Mouse (Mus musculus): ENCODE results near the gene Prrt2. TPM values are rescaled to one million over a fixed set of nuclear protein-coding genes. Genes with fewer than 3 reads are reported as not detected.

Prrt2 gene
- polyA plus RNA-seq (2012; rRNA removed) = 122 and 134 TPM in 2 replicates

GRCm38 (mm10) chr7:127020901-127021562 is at the start of gene Prrt2, which contains the start of gene Gm42742:
Prrt2 (minus strand) TSS chr7:127021211.
Gm42742 (minus strand) TSS chr7:127021097.

GRCm38 (mm10) chr7:127041851-127042672 is 21.1 kb upstream of the Prrt2 start, which contains the start of gene Kif22:
Kif22 (minus strand) TSS chr7:127042471.

GRCm38 (mm10) chr7:127026984-127027726 is 6.1 kb upstream of the Prrt2 start, which contains the start of gene Maz:
Maz (minus strand) TSS chr7:127027037.

DNA sequence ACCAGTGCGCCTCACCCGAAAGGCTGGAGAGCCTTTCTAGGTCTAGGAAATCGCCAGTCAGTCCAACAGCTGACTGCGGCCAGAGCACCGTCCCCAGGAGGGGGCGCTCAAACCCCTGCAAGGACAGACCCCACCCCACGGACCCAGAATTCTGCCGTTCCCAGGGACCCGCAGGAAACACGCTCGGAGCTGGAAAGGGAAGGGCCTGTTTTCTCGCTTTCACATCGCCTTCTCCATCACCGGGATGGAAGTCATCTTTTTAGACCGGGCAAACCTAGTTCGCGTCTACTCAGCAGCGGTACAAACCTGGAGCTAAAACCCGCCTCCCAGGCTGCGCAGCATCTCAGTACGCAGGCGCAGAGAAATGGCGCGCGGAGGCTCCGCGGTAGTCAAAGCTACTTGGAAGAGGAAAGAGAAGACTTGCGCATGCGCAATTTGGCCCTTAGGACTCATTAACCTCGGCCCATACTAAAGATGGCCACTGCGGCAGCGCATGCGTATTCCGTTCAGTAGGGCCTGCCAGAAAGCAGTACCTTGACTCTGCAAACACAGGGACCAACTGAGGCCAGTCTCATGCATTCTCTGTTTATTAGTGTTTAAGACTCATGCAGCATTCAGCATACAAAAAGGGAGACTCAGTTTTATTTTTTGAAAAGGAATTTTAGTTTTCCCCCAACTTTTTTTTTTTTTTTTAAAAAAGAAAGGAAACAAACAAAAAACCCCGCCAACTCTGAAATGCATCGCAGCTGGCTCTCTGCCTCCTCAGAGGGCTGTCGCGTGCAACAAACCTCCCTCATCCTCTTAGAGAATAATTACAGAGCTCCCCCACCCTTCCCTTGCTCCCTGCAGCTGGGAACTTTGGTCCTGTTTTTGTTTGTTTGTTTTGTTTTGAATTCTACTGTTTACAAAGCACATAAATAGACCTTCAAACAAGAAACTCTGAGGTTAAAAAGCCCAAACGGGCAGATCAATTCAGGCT is 3.8 kb downstream of the Prrt2 start, which contains the start of gene Pagr1a:
TSS of gene Pagr1a (minus strand) at position 382 of the 979 bp plus-strand sequence.

GRCm38 (mm10) chr7:127016481-127016485 is 4.7 kb downstream of the Prrt2 start, which contains the start of gene Pagr1b:
Pagr1b (minus strand) TSS chr7:127016484.

GRCm38 (mm10) chr7:127014320-127014719 is 6.7 kb downstream of the Prrt2 start, which contains the start of gene Mvp:
Mvp (minus strand) TSS chr7:127014621.

DNA sequence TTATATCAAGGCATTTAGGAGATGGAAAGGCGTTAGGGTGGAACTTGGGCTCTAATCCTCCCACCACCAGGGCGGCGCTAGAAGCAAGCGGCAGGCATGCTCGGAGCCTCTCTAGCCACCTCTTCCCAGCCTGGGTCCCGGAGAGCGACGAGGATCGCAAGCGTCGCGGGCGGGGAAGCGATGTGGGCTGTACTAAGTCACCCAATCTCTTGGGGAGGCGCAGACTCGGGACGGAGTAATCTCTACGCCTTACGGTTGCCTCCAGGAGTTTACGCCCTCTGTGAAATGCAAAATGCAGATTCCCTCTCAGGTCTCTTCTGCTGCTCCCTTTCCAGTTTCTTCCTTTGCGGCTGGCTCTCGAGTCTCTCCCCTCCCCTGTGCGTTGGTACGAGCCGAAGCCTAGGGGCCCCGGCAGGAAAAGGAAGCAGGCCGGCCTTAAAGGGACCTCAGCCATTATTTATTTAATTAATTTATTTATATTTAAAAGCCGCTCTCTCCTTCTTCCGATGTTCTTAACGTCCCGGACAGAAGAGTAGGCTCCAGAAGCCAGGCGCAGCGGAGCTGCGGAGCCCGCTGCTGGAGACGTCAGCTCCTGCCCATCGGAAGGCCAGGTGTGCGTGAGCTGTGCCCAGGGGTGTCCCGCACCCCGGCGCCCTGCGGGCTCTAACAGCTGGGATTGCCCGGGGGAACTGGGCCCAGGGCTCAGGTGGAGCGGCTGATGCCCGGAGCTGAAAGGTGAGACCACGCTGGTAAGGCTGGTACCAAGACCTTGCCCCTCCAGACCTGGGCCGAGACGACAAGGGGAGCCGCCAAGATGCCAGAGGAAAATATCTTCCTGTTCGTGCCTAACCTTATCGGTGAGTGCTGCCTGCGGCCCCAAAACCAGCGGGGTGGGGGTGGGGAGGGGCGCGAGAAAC is 44.8 kb downstream of the Prrt2 start, which contains the start of gene Cdiptos:
TSS of gene Cdiptos (minus strand) at position 149 of the 917 bp plus-strand sequence.

GRCm38 (mm10) chr7:126975893-126975949 is 45.3 kb downstream of the Prrt2 start, which contains the start of gene Cdipt:
Cdipt (plus strand) TSS chr7:126975914.

Other genes with a start within 250 kb of the Prrt2 start
- 211 and 214 TPM in 2 replicates for gene Ypel3, start 244.3 kb downstream of the Prrt2 start, polyA plus RNA-seq (2012; rRNA removed)
- gene Tbx6, start 239.7 kb downstream of the Prrt2 start, polyA plus RNA-seq (2012; rRNA removed) = 1.3 TPM in 2 replicates
- 155 and 157 TPM in 2 replicates for gene Ppp4c, start 228.7 kb downstream of the Prrt2 start, polyA plus RNA-seq (2012; rRNA removed)
- 147 and 196 TPM in 2 replicates for gene Fam57b, start 223.5 kb downstream of the Prrt2 start, polyA plus RNA-seq (2012; rRNA removed)
- not detected in 2 replicates for gene 4930451I11Rik, start 189.6 kb downstream of the Prrt2 start, polyA plus RNA-seq (2012; rRNA removed)
- gene Doc2a, start 173.8 kb downstream of the Prrt2 start, polyA plus RNA-seq (2012; rRNA removed) = 41.2 and 42.6 TPM in 2 replicates
- 61.5 and 63.2 TPM in 2 replicates for gene Hirip3, start 159.2 kb downstream of the Prrt2 start, polyA plus RNA-seq (2012; rRNA removed)
- 79.7 and 83.9 TPM in 2 replicates for gene Ino80e, start 158.8 kb downstream of the Prrt2 start, polyA plus RNA-seq (2012; rRNA removed)
- gene Taok2, start 136.5 kb downstream of the Prrt2 start, polyA plus RNA-seq (2012; rRNA removed) = 99.8 and 102 TPM in 2 replicates
- gene Tmem219, start 98.3 kb downstream of the Prrt2 start, polyA plus RNA-seq (2012; rRNA removed) = 31.6 and 32.1 TPM in 2 replicates
- gene Kctd13, start 92.3 kb downstream of the Prrt2 start, polyA plus RNA-seq (2012; rRNA removed) = 109 and 134 TPM in 2 replicates
- 29.9 TPM in 2 replicates for gene Asphd1, start 71.6 kb downstream of the Prrt2 start, polyA plus RNA-seq (2012; rRNA removed)
- gene Sez6l2, start 70.6 kb downstream of the Prrt2 start, polyA plus RNA-seq (2012; rRNA removed) = 94.9 and 108 TPM in 2 replicates
- 150 and 151 TPM in 2 replicates for gene Cdipt, start 45.3 kb downstream of the Prrt2 start, polyA plus RNA-seq (2012; rRNA removed)
- gene Cdiptos, start 45.1 kb downstream of the Prrt2 start, polyA plus RNA-seq (2012; rRNA removed) = 0.73 and 1.1 TPM in 2 replicates
- gene Mvp, start 6.6 kb downstream of the Prrt2 start, polyA plus RNA-seq (2012; rRNA removed) = 4.1 and 4.6 TPM in 2 replicates
- gene Pagr1b, start 4.7 kb downstream of the Prrt2 start, polyA plus RNA-seq (2012; rRNA removed) = 0.98 and 1.4 TPM in 2 replicates
- 9.1 and 18.9 TPM in 2 replicates for gene Pagr1a, start 3.9 kb downstream of the Prrt2 start, polyA plus RNA-seq (2012; rRNA removed)
- 90.1 and 95.0 TPM in 2 replicates for gene Gm42742, start 114 bp downstream of the Prrt2 start, polyA plus RNA-seq (2012; rRNA removed)
- 223 and 252 TPM in 2 replicates for gene Maz, start 5.8 kb upstream of the Prrt2 start, polyA plus RNA-seq (2012; rRNA removed)
- 12.1 and 14.6 TPM in 2 replicates for gene Kif22, start 21.3 kb upstream of the Prrt2 start, polyA plus RNA-seq (2012; rRNA removed)
- 0.20 TPM in 1 of 2 replicates, not detected in the other for gene Zg16, start 66.1 kb upstream of the Prrt2 start, polyA plus RNA-seq (2012; rRNA removed)
- 1.6 and 1.7 TPM in 2 replicates for gene AI467606, start 70.1 kb upstream of the Prrt2 start, polyA plus RNA-seq (2012; rRNA removed)
- gene Qprt, start 101.0 kb upstream of the Prrt2 start, polyA plus RNA-seq (2012; rRNA removed) = 0.63 and 1.0 TPM in 2 replicates
- gene Spn, start 116.6 kb upstream of the Prrt2 start, polyA plus RNA-seq (2012; rRNA removed) = 0.06 and 0.08 TPM in 2 replicates
- 112 and 116 TPM in 2 replicates for gene Cd2bp2, start 174.8 kb upstream of the Prrt2 start, polyA plus RNA-seq (2012; rRNA removed)
- 57.6 and 57.8 TPM in 2 replicates for gene Tbc1d10b, start 187.3 kb upstream of the Prrt2 start, polyA plus RNA-seq (2012; rRNA removed)
- 1.7 and 214 TPM in 2 replicates for gene Mylpf, start 187.7 kb upstream of the Prrt2 start, polyA plus RNA-seq (2012; rRNA removed)
- gene Zfp553, start 211.8 kb upstream of the Prrt2 start, polyA plus RNA-seq (2012; rRNA removed) = 26.0 and 27.8 TPM in 2 replicates
- 14.8 and 15.4 TPM in 2 replicates for gene Sept1, start 211.9 kb upstream of the Prrt2 start, polyA plus RNA-seq (2012; rRNA removed)
- 96.1 and 100 TPM in 2 replicates for gene Zfp771, start 223.1 kb upstream of the Prrt2 start, polyA plus RNA-seq (2012; rRNA removed)
- gene Dctpp1, start 239.5 kb upstream of the Prrt2 start, polyA plus RNA-seq (2012; rRNA removed) = 87.3 and 95.0 TPM in 2 replicates

Data from central nervous system, embryonic 18 days (tissue).